Mouse (Mus musculus): ENCODE results near the gene Nadk2. TPM values are rescaled to one million over a fixed set of nuclear protein-coding genes. Genes with fewer than 3 reads are reported as not detected.

Nadk2 gene
- polyA plus RNA-seq, 1 experiment, result not detected

GRCm38 (mm10) chr15:9073067-9073608, 2.1 kb downstream of the Nadk2 start:
- Histone ChIP-seq H3K4me3 (ENCODE audit: insufficient read depth, low read depth, low read length) (no peak overlapping the region), H3K4me1 (ENCODE audit: control insufficient read depth, insufficient read depth, low read length) (peaks cover 11% of the 10 kb centered on the region), H3K27ac (ENCODE audit: insufficient read depth, low read depth, low read length) (no peak overlapping the region)
- 37% methylated on average over 12 of the region's 12 CpGs for WGBS
- TF ChIP-seq POLR2A (IDR thresholded peaks at IDR 0.05; ENCODE audit: insufficient read depth, low read depth, low read length), result no peak
- no peak for TF ChIP-seq CTCF (IDR thresholded peaks at IDR 0.05; ENCODE audit: insufficient read depth, low read depth, low read length)

GRCm38 (mm10) chr15:9073684-9074083, 2.6 kb downstream of the Nadk2 start:
- TF ChIP-seq POLR2A (IDR thresholded peaks at IDR 0.05; ENCODE audit: insufficient read depth, low read depth, low read length), result no peak
- no peak for TF ChIP-seq CTCF (IDR thresholded peaks at IDR 0.05; ENCODE audit: insufficient read depth, low read depth, low read length)
- peaks cover 11% of the 10 kb centered on the region for H3K4me1 ChIP-seq (ENCODE audit: control insufficient read depth, insufficient read depth, low read length)
- no peak overlapping the region for H3K4me3 ChIP-seq (ENCODE audit: insufficient read depth, low read depth, low read length)
- H3K27ac ChIP-seq (ENCODE audit: insufficient read depth, low read depth, low read length), result no peak overlapping the region
- WGBS, result 80% methylated on average over 5 of the region's 5 CpGs

GRCm38 (mm10) chr15:9074139-9074538, 3.1 kb downstream of the Nadk2 start:
- H3K27ac ChIP-seq (ENCODE audit: insufficient read depth, low read depth, low read length), result no peak overlapping the region
- peaks cover 13% of the 10 kb centered on the region for H3K4me1 ChIP-seq (ENCODE audit: control insufficient read depth, insufficient read depth, low read length)
- 47% methylated on average over 2 of the region's 2 CpGs for WGBS
- TF ChIP-seq POLR2A (IDR thresholded peaks at IDR 0.05; ENCODE audit: insufficient read depth, low read depth, low read length) (no peak), CTCF (IDR thresholded peaks at IDR 0.05; ENCODE audit: insufficient read depth, low read depth, low read length) (no peak)
- H3K4me3 ChIP-seq (ENCODE audit: insufficient read depth, low read depth, low read length), result no peak overlapping the region

GRCm38 (mm10) chr15:9074671-9075070, 3.6 kb downstream of the Nadk2 start:
- H3K27ac ChIP-seq (ENCODE audit: insufficient read depth, low read depth, low read length), result no peak overlapping the region
- no peak overlapping the region for H3K4me3 ChIP-seq (ENCODE audit: insufficient read depth, low read depth, low read length)
- WGBS, result 20% methylated on average over 4 of the region's 4 CpGs
- H3K4me1 ChIP-seq (ENCODE audit: control insufficient read depth, insufficient read depth, low read length), result peaks cover 16% of the 10 kb centered on the region
- TF ChIP-seq CTCF (IDR thresholded peaks at IDR 0.05; ENCODE audit: insufficient read depth, low read depth, low read length), result no peak
- no peak for TF ChIP-seq POLR2A (IDR thresholded peaks at IDR 0.05; ENCODE audit: insufficient read depth, low read depth, low read length)

- 79% methylated on average over 14 of the region's 14 CpGs for WGBS
- peaks cover 13% of the 10 kb centered on the region for H3K4me1 ChIP-seq (ENCODE audit: control insufficient read depth, insufficient read depth, low read length)
- TF ChIP-seq CTCF (IDR thresholded peaks at IDR 0.05; ENCODE audit: insufficient read depth, low read depth, low read length) (no peak), POLR2A (IDR thresholded peaks at IDR 0.05; ENCODE audit: insufficient read depth, low read depth, low read length) (no peak)
- no peak overlapping the region for H3K27ac ChIP-seq (ENCODE audit: insufficient read depth, low read depth, low read length)
- no peak overlapping the region for H3K4me3 ChIP-seq (ENCODE audit: insufficient read depth, low read depth, low read length)
Measured at GRCm38 (mm10) chr15:9075608-9076200, 4.6 kb downstream of the Nadk2 start.

- peaks cover 13% of the 10 kb centered on the region for H3K4me1 ChIP-seq (ENCODE audit: control insufficient read depth, insufficient read depth, low read length)
- peak overlapping the region; percentile 15; the same call in 1 of the 2 replicates for H3K27ac ChIP-seq (ENCODE audit: insufficient read depth, low read depth, low read length)
- TF ChIP-seq POLR2A (IDR thresholded peaks at IDR 0.05; ENCODE audit: insufficient read depth, low read depth, low read length) (no peak), CTCF (IDR thresholded peaks at IDR 0.05; ENCODE audit: insufficient read depth, low read depth, low read length) (no peak)
- WGBS, result 65% methylated on average over 12 of the region's 12 CpGs
- H3K4me3 ChIP-seq (ENCODE audit: insufficient read depth, low read depth, low read length), result no peak overlapping the region
Measured at GRCm38 (mm10) chr15:9078481-9079300, 7.6 kb downstream of the Nadk2 start.

- TF ChIP-seq CTCF (IDR thresholded peaks at IDR 0.05; ENCODE audit: insufficient read depth, low read depth, low read length), result no peak
- TF ChIP-seq POLR2A (IDR thresholded peaks at IDR 0.05; ENCODE audit: insufficient read depth, low read depth, low read length), result no peak
- 55% methylated on average over 5 of the region's 5 CpGs for WGBS
Measured at GRCm38 (mm10) chr15:9079626-9080025, 8.6 kb downstream of the Nadk2 start.

GRCm38 (mm10) chr15:9080206-9080605, 9.1 kb downstream of the Nadk2 start:
- no peak overlapping the region for H3K4me3 ChIP-seq (ENCODE audit: insufficient read depth, low read depth, low read length)
- no peak for TF ChIP-seq POLR2A (IDR thresholded peaks at IDR 0.05; ENCODE audit: insufficient read depth, low read depth, low read length)
- TF ChIP-seq CTCF (IDR thresholded peaks at IDR 0.05; ENCODE audit: insufficient read depth, low read depth, low read length), result no peak

More at GRCm38 (mm10) chr15:9079626-9080025, 8.6 kb downstream of the Nadk2 start:
- no peak overlapping the region for H3K4me3 ChIP-seq (ENCODE audit: insufficient read depth, low read depth, low read length)
- peaks cover 10% of the 10 kb centered on the region for H3K4me1 ChIP-seq (ENCODE audit: control insufficient read depth, insufficient read depth, low read length)
- no peak overlapping the region for H3K27ac ChIP-seq (ENCODE audit: insufficient read depth, low read depth, low read length)

GRCm38 (mm10) chr15:9081294-9081693, 10.2 kb downstream of the Nadk2 start:
- Histone ChIP-seq H3K4me1 (ENCODE audit: control insufficient read depth, insufficient read depth, low read length) (peaks cover 8% of the 10 kb centered on the region), H3K4me3 (ENCODE audit: insufficient read depth, low read depth, low read length) (no peak overlapping the region), H3K27ac (ENCODE audit: insufficient read depth, low read depth, low read length) (no peak overlapping the region)
- 84% methylated on average over 3 of the region's 3 CpGs for WGBS
- TF ChIP-seq CTCF (IDR thresholded peaks at IDR 0.05; ENCODE audit: insufficient read depth, low read depth, low read length), result no peak
- no peak for TF ChIP-seq POLR2A (IDR thresholded peaks at IDR 0.05; ENCODE audit: insufficient read depth, low read depth, low read length)

More at GRCm38 (mm10) chr15:9080206-9080605, 9.1 kb downstream of the Nadk2 start:
- Histone ChIP-seq H3K4me1 (ENCODE audit: control insufficient read depth, insufficient read depth, low read length) (peaks cover 8% of the 10 kb centered on the region), H3K27ac (ENCODE audit: insufficient read depth, low read depth, low read length) (no peak overlapping the region)
- 82% methylated on average over 4 of the region's 4 CpGs for WGBS
